Mouse (Mus musculus): ENCODE measurements at regions not wholly inside any gene's neighbourhood (a gene's known extent, or its start where the extent isn't known, plus 50 kb on each side); places are given as distances from the start of the nearest gene placed in this dataset.

- DNase-seq = peak; percentile 14
These were observed 116.2 kb upstream of the Meis2 start for GRCm38 (mm10) chr2:116181861-116182260.

- no peak for DNase-seq
These were observed 111.5 kb upstream of the Meis2 start for GRCm38 (mm10) chr2:116177155-116177554.

DNA sequence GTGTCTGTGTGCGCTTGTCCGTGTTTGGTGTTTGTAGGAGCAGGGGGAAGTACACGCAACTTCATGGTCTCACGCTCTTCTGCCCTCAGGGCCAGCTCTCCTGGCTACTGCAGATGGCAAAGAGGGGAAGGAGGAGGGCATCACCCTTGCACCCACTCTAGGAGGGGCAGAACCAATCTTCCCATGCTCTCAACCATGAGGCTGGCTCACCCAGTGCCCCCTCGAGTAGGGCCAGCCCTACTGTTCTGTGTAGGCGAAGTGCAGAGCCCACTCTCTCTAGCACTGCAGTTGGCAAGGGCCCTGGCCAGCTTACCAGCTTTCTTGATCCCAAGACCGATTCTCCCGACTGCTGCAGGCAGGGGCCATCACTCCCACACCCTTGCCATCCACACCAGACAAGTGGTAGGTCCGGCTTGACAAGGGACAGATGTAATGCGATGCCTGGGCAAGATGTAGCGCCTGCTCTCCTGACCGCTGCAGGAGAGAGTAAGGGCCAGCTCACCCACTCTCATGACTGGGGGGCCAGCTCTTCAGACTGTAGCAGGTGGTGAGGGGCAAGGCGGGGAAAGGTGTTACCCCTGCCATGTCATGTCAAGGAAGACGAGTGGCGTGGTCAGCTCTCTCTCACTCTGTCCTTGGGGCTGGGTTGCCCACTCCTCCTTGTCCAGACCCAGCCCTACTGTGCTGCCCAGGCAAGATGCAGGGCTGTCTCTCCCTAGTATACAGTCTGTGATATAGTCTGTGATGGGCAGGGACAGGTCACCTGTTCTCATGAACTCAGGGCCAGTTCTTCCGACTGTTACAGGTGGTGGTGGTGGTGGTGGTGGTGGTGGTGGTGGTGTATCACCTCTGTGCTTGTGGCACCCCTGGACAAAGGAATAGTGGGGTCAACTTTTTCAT lies 100.5 kb upstream of the Meis2 start:
- DNase-seq = no peak

Measured in right cerebral cortex, postnatal 14 days (tissue).